Mouse (Mus musculus) fat pad, adult 2 months (tissue): Measurements from ENCODE around the gene Pqlc2.

Experiments used
- DNase-seq: peaks from one replicate; pipeline ENCODE4 v3.0.0-alpha.2; 2011; ENCODE audit warnings: low read depth, low spot score; ENCODE audit errors: extremely low read depth

The Pqlc2 gene

DNA sequence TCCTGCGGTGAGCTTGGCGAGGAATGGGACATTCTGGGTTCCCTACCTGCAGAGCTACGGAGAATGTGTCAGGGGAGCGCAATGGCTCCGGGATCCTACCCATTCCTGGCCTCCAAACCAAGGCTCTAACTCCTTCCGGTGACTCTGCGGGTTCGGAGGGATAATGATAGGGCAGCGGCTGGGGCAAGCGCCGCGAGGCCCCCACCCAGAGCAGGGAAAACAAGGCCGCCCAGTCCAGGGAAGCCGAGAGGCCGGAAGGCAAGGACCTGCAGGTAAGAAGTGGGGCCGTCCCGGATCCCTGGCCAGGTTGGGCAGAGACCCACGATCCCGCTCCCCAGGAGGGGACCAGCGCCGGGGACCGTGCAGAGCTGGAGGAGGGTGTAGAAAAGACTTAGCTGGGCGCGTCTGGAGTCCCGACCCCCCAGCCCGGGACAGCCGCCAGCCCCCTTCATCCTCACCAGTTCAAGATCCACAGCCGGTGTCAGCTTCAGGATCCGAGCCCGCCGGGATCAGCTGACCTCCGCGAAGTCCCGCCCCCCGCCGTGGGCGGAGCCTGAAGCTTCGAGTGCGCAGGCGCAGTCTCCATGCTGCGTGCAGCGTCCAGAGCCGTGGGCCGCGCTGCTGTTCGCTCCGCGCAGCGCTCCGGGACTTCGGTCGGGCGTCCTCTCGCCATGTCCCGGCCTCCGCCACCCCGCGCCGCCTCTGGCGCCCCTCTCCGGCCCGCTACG is at the start of gene Pqlc2, which contains the start of gene Akr7a5:
Gene Pqlc2 (minus strand): TSS at position 538 of the 728 bp plus-strand sequence.
Gene Akr7a5 (plus strand): TSS at position 574 of the 728 bp plus-strand sequence.
- DNase-seq = peak; percentile 21

DNA sequence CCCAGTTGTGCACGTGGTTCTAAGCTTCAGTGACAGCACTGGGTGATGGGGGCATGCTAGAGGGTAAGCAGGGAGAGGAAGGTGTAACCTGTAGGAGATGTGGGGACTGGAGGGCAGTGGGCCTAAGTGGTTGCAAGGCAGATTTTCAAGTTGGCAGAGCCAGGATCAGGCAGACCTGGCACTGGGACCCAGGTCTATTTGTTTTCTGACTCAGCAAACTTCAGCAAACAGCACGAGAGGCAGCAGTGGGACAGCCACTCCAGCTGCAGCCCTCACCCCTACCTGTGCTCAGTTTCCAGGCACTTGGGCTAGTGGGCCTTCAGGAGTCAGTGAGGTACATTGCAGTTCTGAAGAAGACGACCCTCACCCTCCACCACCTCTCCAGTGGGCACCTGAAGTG is 46.7 kb upstream of the Pqlc2 start:
- DNase-seq = no peak

- DNase-seq = no peak
These were observed 42.3 kb upstream of the Pqlc2 start for GRCm38 (mm10) chr4:139352832-139353231.

DNA sequence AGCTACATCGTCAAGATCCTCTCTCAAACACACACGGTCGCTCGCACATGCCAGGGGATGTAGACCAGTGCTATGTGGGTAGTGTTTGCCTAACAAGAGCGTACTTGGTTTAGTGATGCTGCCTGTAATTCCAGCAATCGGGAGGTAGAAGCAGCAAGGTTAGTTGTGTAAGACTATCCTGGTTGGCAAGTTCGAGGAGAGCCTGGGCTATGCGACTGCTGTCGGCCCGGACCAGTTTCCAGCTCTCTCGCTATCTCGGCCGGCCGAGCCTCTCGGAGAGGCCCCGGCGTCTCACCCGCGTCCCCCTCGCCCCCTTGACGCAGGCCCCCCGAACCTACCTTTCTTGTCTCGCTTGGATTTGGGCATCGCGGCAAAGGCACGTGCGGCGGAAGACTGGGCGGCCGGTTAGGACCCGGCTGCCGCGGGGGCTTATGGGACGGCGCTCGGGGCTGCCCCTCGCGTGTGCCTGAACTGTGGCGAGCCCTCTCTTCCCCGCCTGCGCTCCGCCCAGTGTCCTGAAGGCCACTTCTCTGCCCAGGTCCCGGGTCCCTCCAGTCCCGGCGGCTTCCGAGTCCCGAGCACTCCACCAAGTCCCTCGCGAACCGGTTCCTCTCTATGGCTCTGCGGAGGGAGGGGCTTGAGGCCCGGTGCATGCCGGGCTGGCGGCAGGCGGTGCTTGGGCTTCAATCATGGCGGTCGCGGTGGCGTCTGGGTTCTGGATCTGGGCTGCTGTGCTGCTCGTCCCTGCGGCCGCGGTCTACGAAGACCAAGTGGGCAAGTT is 41.6 kb upstream of the Pqlc2 start, which contains the start of the genes Mrto4, Emc1 and Ubr4:
Gene Mrto4 (minus strand): TSS at position 646 of the 781 bp plus-strand sequence.
Gene Emc1 (plus strand): TSS at position 657 of the 781 bp plus-strand sequence.
Gene Ubr4 (plus strand): TSS at position 679 of the 781 bp plus-strand sequence.
- no peak for DNase-seq

DNA sequence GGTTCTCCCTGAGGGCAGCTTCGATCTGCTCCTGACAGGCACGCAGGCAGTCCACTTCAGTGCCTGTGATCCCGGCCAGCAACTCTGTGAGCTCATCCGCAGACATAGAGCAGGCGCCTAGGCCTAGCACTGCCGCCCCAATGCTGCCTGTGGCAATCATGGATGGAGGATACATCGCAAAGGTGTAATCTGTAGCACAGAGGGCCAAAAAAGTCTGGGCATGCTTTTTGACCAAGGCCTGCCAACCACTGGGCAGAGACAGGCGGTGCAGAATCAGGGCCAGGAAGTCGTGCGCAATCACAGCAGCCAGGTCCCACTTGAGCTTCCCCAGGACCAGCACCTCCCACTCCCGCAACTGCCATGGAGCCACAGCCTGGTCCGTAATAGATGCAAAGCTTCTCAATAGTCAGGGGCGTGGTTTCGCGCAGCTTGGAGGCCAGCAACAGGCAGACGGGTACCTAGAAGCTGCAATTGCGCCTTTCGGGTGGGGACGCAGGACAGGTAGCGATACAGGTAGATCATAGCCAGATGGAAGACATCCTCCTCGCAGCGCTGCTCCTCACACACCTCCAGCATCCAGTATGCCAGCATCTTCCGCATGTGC is 35.0 kb upstream of the Pqlc2 start:
- peak; percentile 16 for DNase-seq

GRCm38 (mm10) chr4:139343718-139344117 is 33.2 kb upstream of the Pqlc2 start:
- DNase-seq = no peak

DNA sequence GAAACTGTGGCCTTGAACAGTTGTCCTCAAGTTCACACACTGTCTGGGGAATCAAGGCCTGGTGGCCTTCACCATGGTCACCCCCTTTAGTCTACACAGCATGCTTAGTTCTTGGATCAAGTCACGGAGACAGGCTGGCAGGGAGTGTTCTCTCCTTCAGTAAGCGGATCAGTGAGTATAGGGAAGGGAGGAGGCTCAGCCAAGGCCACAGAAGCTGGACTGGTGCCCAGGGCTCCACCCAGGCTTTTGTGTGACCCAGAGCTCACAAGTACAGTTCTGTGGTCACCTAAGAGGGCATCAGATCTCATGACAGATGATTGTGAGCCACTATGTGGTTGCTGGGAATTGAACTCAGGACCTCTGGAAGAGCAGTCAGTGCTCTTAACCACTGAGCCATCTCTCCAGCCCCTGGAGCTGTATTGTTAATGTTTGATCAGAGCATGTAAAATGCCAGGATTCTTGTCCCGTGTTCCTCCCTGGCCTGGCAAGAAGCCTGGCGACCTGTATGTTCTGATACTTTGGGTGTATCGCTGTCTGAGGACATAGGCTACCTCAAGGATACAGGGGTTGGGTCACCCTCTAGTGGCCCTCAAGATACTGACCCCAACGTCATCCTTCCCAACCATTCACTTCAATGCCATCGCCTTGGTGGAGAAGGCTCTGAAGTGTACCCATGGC is 31.2 kb upstream of the Pqlc2 start:
- no peak for DNase-seq

DNA sequence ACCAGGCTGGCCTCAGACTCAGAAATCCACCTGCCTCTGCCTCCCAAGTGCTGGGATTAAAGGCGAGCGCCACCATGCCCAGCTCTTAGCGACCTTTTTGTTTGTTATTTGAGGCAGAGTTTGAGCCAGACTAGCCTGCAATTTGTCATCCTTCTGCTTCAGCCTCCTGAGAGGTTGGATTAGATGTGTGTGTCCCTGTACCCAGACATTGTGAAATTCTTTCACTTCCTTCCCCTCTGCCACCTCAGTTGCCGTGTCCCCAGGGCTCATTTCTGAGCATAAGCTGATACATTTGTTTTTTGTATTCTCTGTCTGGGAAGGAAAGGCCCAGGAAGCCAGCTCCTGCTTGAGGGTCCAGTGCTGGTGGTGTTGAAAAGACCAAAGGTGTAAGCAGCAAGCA is 30.3 kb upstream of the Pqlc2 start:
- DNase-seq = no peak

GRCm38 (mm10) chr4:139338145-139338544 is 27.6 kb upstream of the Pqlc2 start:
- DNase-seq = no peak

DNA sequence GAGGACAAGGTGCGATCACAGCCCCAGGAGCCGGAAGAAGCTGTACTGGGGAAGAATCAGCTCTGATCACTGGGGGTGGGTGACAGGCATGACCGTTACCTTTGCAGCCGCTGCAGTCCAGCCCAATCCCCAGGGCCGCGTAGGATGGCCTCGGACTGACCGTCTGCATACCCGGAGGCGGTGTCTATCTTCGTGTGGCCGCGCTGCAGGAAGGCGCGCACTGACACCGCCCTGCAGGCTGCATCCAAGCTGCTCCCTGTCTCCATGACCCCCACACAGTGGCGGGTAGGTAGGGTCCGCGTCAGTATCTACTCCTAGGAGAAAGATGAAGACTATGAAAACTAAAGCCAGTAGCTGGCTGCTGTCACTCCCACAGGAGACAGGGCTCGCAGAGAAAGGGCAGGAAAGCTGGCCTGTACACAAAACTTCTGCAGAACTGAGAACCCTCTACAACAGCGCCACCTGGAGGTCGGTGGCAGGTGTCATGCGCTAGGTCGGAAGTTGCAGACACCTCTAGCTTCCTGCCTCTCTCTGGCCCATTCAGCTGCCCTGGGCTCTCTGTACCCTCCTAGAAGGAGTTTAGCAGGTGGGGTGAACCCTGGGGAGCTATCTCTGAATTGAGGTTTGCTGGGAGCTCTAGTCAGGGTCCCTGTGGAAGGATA is 26.4 kb upstream of the Pqlc2 start:
- no peak for DNase-seq

- no peak for DNase-seq
These were observed 25.0 kb upstream of the Pqlc2 start for GRCm38 (mm10) chr4:139335507-139335906.

GRCm38 (mm10) chr4:139334631-139335295 is 24.3 kb upstream of the Pqlc2 start:
- DNase-seq = no peak

DNA sequence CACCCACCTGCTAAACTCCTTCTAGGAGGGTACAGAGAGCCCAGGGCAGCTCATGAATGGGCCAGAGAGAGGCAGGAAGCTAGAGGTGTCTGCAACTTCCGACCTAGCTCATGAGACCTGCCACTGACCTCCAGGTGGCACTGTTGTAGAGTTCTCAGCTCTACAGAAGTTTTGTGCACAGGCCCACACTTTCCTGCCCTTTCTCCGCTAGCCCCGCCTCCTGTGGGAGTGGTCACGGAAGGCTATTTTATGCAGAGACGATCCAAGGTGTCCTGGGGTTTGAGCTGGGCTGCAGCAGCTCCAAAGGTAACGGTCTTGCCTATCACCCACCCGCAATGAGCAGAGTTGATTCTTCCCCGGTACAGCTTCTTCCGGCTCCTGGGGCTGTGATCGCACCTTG is 20.1 kb upstream of the Pqlc2 start:
- DNase-seq = no peak

GRCm38 (mm10) chr4:139319740-139320139 is 9.2 kb upstream of the Pqlc2 start:
- DNase-seq = no peak

DNA sequence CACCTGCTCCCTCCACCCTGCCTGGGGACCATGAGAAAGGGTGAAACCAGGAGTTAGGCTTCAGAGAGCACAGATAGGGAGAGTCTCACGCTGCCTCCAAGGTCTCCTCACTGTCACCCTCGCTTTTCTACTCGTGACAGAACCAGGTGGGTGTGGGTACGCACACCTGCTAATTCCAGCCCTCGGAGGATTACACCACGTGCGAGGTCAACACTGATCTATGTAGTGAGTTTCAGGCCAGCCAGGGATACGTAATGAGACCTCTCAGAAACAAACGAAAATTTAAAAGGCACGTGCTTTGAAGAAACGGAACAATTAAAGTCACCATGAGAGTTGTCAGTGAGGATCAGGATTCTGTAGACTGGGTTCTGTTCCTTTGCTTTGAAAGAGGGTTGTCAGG is 7.9 kb upstream of the Pqlc2 start:
- no peak for DNase-seq

DNA sequence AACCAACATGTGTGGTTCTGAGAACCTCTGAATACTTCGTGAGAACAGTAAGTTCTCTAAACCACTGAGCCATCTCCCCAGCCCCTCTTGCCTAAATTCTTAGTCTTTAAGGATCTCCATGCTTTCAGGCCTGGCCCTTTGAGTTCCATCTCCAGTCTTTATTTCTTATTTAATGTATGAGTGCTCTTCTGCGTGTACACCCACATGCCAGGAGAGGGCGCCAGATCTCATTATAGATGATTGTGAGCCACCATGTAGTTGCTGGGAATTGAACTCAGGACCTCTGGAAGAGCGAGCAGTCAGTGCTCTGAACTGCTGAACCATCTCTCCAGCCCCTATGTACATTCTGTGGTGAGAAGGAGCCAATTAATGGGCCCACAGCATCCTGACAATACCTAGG is 2.1 kb upstream of the Pqlc2 start:
- DNase-seq = no peak

- DNase-seq = no peak
These were observed 1.2 kb upstream of the Pqlc2 start for GRCm38 (mm10) chr4:139311707-139312106.

DNA sequence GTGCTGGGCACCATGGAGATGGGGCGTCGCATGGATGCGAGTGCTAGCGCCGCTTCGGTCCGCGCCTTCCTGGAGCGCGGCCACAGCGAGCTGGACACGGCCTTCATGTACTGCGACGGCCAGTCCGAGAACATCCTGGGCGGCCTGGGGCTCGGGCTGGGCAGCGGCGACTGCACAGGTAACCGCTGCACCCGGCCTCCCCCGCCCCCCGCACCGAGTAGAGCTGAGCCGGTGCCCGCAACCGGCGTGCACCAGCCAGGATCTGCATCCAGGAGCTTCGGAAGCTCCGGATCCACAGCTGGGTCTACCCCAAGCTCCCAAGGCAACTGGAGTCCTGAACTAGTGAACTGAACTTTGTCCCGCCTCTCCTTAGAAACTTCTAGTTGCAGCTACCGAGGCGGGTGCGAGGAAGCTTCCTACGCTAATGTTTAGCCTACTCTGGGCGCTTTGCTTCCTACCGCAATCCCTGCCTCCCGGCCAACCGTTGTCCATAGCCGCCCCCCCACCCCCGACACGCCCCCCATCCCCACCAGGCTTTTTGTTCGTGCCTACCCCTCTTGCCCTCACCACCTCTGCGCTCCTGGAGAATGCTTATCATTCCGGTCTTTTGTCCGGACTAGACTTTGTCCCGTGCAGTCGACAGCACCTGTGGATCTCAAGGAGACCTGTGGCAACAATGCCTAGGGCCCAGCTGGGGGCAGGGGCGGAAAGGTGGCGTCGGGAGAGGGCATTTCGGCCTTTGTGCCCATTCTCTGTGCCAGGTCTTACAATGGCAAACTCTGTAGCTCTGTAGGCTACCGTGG is 592 bp upstream of the Pqlc2 start:
- no peak for DNase-seq

- no peak for DNase-seq
These were observed 857 bp downstream of the Pqlc2 start for GRCm38 (mm10) chr4:139309651-139310050.
